Mouse (Mus musculus) layer of hippocampus, adult 8-10 months (tissue): ENCODE measurements around the gene Smarcd1. TPM values are rescaled to one million over a fixed set of nuclear protein-coding genes. Genes with fewer than 3 reads are reported as not detected.
"Not testable (repeated sequence)": the region's sequence is repeated elsewhere in the genome, so short reads cannot be mapped to it uniquely, and the experiment has no call there.

Experiments
- DNase-seq, 2 experiments: peaks; one replicate each; pipeline ENCODE4 v3.0.0; 2022; ENCODE audit warnings: low spot score in 2 of 2
- total RNA-seq, 4 experiments: library from RNA; stranded (reverse); gene quantifications; 2 replicates each; pipeline ENCODE4 v1.2.4; 2022

Smarcd1 gene
- total RNA-seq, 4 experiments from 2014 or later: 106 to 125 (median 113) TPM

DNA sequence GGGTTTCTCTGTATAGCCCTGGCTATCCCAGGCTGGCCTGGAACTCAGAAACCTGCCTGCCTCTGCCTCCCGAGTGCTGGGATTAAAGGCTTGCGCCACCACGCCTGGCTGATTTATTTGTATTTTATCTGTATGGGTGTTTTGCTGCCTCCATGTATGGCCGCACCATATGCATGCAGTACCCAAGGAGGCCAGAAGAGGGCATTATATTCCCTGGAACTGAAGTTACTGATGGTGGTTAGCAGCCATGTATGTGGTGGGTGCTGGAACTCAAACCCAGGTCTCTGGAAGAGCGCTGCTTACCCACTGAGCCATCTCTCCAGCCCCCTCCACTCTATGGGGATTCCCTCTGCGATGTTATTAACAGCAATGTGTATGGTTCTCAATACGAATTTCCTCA is 19.0 kb upstream of the Smarcd1 start:
- no peak for DNase-seq

DNA sequence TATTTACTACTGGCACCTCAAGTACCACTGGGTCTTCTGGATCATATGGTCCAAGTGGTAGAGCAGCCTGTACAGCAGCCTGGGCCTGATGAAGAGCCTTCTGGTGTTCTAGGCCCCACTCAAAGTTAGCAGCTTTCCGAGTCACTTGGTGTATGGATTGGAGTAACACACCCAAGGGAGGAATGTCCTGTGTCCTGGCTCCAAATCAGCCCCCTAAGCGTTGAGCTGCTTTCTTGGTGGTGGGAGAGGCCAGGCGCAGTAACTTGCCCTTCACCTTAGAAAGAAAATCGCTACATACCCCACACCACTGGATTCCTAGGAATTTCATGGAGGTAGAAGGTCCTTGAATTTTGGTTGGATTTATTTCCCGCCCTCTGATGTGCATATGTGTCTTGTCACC is 17.8 kb upstream of the Smarcd1 start:
- no peak for DNase-seq

DNA sequence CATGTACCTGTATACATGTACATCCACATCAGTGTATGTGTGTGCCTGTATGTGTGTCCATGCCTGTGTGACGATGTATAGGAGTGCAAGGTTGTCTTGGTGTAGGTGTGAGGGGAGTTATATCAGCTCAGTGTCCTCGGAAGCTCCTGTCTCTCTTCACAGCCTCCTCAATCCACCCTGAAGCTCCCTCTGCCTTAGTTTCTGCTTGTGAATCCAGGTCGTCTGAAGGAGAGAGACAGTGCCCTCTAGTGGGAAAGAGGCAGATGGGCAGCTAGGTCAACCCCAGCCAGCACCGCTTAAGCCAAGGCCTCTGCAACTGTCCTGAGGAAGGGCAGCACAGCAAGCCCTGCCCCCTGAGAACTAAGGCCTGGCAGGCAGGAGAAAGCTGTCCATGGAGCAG is 13.2 kb upstream of the Smarcd1 start:
- DNase-seq: peak in 1 of 2 experiments; percentile 59

DNA sequence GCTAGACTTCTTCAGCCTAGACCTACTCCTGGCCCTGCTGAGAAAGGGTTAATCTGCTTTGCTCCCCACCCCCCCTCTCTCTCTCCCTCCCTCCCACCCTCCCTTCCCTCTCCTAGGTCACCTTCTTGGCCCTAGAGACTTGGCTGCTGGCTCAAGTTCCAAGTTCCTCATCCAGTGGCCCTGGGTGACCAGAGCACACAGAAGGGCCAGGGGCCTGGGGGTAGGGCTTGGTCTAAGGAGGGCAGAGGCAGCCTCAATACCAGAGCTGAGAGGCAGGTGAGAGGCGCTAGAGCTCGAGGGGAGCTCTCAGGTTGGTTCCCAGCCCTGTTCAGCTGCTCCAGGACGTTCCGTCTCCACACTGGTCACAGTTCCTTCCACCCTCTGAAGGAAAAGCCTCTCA is 11.0 kb upstream of the Smarcd1 start:
- DNase-seq: no peak

DNA sequence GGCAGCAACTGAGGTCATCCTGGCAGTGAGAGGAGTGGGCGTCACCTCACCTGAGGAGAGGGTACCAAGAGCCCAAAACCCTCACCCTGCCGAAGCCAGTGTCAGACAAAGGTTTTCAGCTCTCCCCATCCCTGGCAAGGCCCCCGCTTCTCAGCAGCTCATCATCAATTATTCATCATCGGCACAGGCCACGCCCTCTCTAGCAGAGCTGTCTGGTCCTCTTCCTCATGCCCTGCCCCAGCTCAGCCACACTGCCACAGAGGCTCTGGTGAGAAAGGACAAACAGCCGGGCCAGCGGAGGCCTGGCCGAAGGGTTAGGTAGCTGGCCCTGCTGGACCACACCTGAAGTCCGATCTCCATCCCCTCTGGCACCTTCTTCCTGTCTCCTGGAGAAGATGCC is 10.0 kb upstream of the Smarcd1 start:
- no peak for DNase-seq

DNA sequence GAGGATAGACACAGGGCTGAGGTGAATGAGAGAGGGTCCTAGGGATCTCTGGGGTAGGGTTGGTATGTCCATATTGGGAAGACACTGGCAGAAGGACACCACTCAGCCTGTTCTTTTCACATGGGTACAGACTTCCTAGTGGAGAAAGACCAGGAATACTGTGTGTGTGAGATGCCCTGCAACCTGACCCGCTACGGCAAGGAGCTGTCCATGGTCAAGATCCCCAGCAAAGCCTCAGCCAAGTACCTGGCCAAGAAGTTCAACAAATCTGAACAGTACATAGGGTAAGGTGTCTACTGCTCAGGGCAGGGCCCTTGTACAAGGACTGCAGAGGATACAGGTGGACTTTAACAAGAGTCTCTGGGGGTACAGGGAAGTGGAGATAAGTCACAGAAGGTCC is 4.6 kb upstream of the Smarcd1 start:
- DNase-seq: no peak

DNA sequence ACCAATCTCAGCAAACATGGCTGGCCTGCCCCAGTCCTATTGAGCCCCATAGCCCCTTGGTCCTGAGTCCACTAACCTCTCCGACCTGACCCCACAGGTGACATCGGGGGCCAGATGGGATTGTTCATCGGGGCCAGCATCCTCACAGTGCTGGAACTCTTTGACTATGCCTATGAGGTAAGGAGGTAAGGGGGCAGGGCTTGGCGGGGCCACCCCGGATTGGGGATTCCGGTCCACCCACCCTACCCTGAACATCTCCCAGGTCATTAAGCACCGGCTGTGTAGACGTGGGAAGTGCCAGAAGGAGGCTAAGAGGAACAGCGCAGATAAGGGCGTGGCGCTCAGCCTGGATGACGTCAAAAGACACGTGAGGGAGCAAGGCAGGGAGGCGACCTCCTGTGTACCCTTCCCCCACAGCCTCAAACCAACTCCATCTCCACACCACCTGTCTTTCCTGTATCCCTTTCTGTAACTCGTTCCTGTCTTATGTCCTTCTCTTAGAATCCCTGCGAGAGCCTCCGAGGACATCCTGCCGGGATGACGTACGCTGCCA is 3.3 kb upstream of the Smarcd1 start:
- DNase-seq: no peak

DNA sequence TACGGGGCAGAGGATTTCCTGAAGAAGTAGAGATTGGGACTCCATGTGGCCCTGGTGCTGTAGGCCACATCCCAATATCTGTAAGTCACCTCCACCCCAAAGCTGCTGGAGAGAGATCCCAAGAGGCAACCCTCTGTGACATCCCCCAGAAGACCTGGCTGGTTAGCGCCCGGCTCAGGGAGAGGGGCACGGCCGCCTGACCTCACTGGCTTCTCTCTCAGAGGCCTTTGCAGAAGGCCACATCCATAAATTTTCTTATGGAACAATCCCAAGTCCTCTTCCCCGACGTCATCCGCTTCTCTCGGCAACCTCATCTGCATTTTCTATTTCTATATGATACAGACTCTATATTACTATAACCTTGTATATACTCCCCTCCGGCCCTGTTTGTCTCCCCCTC is 2.2 kb upstream of the Smarcd1 start:
- no peak for DNase-seq

DNA sequence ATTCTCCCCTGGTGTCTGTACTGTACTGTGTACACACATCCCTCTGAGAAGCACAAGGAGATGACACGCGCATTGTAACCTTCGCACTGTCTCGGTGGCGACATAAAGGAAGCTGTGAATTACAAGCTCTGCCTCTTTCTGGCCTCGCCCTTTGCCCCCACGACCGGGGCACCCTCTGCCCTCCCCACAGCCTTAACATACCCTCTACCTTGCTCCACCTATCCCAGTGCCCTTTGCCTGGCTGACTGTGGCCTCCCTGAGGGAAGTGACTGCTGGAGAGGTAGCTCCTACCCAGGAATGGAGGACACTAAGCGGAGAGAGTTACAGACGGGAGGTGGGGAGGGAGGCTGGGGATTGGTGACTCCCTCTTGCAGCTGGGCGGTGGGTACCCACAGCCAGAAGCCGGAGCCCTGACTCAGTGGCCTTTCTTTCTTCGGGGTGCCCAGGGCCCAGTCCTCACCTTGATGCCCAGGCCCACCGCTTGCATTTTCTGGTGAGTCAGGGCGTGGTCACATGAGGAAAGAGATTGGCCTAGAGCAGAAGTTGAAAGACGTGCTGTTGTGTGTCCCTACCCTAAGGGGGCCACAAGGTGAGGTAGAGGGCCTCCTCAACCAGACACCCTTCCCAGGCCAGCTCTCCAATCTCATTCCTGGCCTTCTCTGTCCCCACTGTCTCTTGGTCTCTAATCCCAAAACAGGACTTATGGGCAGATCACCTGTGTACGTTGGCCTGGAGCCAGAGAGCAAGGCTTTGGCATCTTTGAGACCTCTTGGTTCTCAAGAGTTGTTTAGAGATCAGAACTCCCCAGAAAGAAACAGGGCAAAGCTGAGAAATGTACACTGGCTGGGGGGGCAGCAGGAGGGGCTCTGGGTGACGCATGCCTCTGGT is 1.5 kb upstream of the Smarcd1 start:
- DNase-seq: no peak

DNA sequence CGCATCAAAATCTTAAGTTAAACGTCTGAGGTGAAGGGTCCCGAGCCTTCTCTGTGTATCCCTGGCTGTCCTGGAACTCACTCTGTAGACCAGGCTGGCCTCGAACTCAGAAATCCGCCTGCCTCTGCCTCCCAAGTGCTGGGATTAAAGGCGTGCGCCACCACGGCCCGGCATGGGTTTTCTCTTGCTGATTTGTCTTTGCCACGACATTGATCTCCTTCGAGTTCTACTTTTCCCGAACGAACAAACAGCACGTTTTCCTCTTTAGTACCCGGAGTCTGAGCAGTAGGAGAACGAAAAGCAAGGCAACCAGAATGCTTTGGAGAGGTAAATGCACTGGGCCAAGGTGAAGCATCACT is 310 bp upstream of the Smarcd1 start:
- not testable (repeated sequence) for DNase-seq

DNA sequence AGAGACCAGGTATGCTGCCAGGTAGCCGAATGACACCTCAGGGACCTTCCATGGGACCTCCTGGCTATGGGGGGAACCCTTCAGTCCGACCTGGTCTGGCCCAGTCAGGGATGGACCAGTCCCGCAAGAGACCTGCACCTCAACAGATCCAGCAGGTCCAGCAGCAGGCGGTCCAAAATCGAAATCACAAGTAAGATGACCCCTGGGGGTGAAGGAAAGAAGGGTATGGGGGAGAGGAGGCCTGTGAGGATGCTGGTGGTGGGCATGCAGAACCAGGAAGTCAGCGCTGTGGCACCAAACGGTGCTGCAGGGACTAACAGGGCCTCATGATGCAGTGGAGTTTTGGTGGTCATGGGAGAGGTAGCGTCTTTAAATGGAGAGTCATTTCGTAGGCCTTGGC is 1.2 kb downstream of the Smarcd1 start:
- DNase-seq: no peak

DNA sequence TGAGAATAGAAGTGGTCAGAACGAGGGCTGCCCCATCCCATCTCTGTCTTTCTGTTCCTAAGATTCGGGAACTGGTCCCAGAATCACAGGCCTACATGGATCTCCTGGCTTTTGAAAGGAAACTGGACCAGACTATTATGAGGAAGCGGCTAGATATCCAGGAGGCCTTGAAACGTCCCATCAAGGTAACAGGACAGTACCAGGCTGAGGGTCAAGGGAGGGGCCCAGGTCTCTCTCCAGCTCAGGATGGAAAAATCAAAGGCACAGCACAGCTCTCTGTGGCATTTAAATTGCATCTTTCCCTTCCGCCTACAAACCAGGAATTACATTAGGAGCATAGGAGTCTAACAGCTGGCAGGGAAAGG is 1.7 kb downstream of the Smarcd1 start:
- no peak for DNase-seq

DNA sequence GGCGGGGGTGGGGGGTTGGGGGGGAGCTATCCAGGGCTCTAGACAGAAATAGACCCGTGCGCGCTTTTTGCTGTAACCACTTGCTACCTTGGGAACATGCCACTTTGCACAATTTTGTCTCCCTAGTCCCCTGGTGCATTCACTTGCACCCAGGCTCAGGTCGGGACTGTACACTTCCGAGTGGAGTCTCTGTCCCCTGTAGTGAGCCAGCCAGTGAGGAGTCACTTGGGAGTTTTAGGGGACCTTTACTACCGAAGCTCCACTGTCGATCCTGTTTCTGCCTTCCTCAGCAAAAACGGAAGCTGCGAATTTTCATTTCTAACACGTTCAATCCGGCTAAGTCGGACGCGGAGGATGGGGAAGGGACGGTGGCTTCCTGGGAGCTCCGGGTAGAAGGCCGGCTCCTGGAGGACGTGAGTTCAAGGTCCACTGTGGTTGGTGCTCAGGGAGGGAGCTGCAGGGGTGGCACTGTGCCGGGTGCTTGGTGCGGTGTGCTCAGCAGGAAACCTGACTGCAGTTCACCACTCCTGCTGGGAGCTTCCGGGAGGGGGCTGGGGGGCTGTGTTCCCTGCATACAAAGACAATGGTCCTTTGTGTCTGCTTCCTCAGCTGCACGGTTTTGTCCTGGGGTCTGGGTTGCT is 2.2 kb downstream of the Smarcd1 start:
- DNase-seq: peak in 1 of 2 experiments; percentile 38

DNA sequence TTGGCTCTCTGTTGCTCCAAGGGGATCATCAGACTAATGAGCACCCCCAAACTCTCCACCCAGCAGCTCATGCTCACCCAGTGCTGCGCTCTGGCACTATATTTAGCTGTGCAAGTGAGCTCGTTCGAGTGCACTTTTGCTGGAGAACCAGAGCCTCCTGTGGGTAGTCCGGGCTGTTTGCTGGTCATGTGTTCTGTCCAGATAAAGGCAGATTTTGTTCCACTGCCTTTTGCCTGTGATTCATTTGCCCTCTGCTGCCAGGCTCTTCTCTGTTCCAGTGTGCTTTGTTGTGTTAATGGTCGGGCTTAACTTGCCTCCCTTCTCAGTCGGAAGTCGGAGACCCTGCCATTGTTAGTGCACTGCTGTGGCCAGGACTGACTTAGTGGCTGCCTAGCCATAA is 3.0 kb downstream of the Smarcd1 start:
- DNase-seq: peak in 1 of 2 experiments; percentile 46

DNA sequence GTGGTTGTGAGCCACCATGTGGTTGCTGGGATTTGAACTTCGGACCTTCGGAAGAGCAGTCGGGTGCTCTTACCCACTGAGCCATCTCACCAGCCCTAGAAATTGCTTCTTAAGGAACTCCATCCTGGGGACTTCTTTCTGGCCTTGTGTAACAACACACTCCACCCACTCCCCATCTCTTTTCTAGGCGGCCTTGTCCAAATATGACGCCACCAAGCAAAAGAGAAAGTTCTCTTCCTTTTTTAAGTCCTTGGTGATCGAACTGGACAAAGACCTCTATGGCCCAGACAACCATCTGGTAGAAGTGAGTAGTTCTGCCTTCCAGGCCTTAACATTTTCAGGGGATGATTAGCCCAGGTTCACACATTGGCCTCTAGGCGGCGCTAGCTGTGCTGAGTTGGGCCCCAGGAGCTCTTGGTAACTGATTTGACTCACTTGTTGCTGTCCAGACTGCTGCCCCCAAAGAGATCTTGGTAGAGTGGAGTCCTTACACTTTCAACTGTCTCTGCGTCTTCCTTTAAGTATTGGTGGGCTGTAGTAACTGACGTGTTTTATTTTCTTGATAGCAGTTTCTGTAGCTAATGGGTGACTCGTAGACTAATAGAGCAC is 3.6 kb downstream of the Smarcd1 start, which contains the start of gene Gm17349:
Gm17349 (minus strand) TSS at position 51 of the 609 bp plus-strand sequence.
- DNase-seq: peak in 1 of 2 experiments; percentile 65

DNA sequence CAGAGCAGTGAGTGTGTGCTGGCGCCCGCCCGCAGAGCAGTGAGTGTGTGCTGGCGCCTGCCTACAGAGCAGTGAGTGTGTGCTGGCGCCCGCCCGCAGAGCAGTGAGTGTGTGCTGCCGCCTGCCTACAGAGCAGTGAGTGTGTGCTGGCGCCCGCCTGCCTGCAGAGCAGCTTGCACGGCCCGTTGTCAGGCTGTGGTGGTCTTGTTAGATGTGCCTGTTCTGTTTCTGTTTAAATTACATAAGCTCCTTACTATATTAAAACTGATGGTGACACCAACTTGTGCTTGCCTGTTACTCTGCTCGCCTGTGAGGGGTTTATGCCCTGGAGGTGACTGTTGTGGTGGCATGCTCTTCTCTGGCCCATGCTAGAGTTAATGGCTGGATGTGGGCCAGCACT is 6.2 kb downstream of the Smarcd1 start:
- DNase-seq: peak in 1 of 2 experiments; percentile 15

DNA sequence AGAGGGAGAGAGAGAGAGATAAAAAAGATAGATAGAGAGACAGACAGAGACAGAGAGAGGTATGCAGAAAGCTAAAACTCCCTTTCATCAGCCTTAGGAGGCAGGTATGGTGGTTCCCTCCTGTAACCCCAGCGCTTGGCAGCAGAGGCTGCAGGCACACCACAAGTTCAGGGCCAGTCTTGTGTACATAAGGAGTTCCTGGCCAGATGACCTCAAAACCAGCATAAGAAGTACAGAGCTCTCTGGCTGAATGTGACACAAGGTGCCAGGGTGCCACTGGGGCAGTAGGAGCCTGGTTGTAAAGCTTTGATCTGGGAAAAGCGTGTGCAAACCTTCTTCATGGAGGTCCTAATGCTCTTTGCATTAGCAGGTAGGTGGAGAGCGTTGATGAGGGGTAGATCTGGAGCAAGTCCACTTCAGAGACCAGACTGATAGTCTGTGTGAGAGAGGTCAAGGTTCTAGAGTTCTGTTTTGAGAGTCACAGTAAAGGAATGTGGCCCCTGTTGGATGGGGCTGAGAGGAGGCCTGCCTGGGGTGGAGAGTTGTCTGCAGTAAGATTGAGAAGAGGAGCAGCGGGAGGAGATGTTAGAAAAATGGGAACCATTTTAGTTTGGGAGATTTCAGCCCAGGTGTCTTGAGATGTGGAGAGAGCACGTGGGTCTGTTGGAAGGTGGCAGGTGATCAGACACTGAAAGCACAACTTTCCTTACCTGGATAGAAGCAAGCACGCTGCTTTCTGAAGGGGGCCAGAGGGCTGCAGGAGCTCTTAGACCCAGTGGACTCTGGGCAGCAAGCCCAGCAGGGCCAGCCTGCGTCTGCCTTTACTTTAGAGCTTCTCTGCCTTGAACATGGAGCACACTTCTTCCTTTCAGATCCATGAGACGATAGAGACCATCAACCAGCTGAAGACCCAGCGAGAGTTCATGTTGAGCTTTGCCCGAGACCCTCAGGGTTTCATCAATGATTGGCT is 8.6 kb downstream of the Smarcd1 start:
- DNase-seq: no peak

DNA sequence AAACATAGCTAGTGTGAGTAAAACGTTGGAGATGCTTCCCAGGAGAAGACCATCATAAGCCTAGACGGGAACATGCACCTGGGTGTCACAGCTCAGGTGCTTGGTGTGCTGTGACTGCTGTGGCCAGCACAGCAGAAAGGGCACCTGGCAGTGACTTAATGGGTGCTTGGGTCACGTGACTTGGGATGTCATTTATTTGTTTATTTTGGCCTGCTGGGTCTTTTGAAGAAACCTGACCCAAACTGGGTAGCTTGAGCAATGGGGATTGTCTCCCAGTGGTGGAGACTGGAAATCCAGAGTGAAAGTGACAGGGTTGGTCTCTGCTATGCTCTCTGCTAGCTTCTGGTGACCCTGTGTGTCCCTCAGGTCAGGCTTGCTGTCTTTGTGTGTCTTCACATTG is 9.6 kb downstream of the Smarcd1 start:
- DNase-seq: no peak

DNA sequence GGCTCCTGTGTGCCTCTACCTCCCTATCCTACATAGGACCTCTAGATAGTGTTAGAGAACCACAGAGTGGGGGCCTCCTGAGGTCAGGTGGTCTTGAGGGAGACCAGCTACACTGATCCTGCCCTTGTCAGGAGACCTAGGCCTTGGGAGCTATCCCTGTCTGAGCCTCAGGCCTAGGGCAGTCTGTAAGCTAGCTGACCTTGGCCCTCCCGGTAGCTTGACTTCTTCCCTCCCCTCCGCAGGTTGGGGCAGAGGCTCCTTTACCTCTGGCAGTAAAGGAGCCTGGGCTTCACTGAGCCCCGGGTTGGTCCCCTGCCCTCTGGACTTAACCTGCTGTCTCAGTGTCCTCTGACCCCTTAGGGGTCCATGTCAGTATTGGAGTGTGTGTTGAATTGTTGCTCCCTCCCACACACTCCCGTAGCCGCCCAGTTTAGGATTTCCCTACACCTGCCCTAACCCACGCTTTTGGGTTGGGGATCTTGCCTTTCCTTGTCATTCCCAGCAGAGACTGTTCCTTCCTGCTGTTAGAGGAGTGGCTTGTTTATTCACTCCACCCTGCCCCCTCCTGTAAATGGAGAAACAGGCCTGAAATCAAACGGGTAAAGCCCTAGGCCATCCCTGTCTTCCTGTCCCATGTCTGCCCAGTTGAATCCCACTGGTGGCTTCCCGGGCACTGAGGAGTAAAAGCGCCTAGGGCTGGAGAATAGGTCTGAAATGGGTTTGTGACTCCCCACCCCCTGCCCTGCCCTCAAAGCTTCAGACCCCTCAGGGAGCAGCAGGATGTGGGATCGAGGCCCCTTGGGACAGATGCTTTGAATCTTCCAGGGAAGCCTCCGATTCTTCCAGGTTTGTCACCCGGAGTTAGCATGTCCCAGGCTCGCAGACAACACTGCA is 11.0 kb downstream of the Smarcd1 start:
- no peak for DNase-seq

DNA sequence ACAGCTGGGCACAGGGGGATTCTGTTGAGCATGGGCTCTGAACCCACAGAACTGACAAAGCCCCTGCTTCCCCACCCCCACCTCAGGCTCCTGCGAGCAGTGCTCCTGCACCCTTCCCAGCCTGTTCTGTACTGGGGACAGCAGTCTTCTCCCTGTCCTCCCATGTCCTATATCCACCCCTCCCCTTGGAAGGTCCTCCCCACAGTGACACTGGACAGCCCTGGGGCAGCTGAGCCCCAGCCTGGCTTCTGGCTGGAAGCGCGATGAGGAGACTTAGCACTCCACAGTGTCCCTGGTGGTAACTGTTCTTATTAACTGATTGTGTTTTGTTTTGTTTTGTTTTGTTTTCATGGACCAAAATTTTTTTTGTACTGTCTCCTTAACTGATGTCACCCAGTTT is 11.6 kb downstream of the Smarcd1 start:
- no peak for DNase-seq
